Mouse (Mus musculus) cerebellum, adult (tissue): Measurements from ENCODE around the gene Atp6v0d1.

Source experiments
- ATAC-seq: cut with Nextera tagmentation; 2 replicates; pipeline ENCODE4 v1.9.2; 2017; ENCODE audit warnings: mild to moderate bottlenecking, moderate library complexity, mixed read lengths; ENCODE audit not compliant: insufficient number of reproducible peaks, low FRiP score, low TSS enrichment

Atp6v0d1 gene

GRCm38 (mm10) chr8:105542032-105542656 lies 23.7 kb downstream of the Atp6v0d1 start:
- ATAC-seq, result no peak

DNA sequence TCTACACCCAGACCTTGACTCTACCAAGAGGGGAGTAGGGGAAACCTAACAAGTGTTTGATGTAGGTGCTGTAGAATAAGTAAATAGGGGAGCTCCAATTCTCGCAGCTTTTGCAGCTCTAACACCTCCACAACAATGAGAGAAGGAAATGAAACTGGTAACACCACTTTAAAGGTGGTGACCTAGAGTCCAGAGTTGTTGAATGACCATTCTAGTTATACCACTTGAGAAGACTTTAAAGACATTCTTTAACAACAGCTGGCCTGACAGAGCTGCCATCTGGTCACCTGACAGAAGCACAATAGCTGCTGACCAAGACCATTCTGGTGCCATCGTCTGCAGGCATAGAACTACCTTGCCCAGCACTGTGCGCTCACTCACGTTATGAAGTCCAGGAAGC lies 26.9 kb downstream of the Atp6v0d1 start:
- ATAC-seq, result no peak

DNA sequence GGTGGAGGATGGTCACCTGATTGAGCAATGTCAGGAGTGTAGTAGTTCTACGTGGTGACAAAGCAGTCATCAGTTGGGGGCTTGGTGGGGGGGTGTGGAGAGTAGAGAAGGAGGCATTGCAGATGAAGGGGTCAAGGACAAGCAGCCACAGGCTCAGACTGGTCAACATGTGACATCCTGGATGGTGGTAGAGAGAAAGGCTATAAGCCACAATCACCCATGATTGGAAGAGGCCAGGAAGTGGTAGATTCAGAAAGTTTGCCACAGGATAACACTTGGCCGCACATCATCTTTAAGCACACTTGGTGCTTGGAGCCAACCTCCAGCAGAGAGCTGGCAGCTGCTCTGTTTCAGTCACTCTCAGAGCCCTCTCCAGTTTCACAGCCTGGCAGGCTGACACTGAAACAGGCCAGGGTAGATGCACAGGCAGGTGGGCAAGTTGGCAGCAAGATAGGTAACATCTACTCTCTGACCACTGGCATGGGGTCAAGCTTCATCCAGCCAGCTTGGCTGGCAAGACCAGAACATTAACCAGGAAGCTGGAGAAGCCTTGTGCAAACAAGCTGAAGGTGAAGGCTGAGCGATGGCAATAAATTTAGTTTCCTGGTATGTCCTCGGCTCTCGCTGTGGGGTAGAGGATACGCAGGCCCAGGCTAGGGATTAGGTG lies 28.7 kb downstream of the Atp6v0d1 start:
- ATAC-seq, result peak; percentile 69

GRCm38 (mm10) chr8:105536546-105536945 lies 29.3 kb downstream of the Atp6v0d1 start:
- ATAC-seq, result no peak

GRCm38 (mm10) chr8:105533892-105534329 lies 31.9 kb downstream of the Atp6v0d1 start:
- ATAC-seq, result no peak; the same call in 1 of the 2 replicates

DNA sequence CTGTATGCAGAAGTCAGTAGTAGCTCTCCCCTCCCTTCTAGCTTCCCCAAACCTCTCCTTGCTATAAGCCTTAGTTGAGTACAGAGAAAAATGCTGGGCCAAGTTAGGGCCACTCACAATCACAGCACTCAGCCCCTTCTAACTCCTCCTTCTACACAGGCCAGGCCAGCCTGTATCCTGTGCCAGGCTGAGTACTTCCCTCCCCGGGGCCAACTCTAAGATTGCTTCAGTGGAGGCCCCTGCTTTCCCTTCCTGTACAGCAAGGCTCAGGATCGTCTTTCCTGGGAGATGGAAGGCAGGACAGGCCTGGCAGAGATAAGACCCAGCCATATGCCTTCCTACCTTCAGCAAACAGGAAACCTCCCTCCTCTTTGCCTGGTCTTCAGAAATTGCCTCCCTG lies 32.4 kb downstream of the Atp6v0d1 start:
- ATAC-seq, result no peak

- ATAC-seq, result no peak
These were observed 34.1 kb downstream of the Atp6v0d1 start for GRCm38 (mm10) chr8:105531774-105532173.

GRCm38 (mm10) chr8:105529271-105529670 lies 36.6 kb downstream of the Atp6v0d1 start:
- no peak for ATAC-seq

GRCm38 (mm10) chr8:105528206-105528605 lies 37.6 kb downstream of the Atp6v0d1 start:
- ATAC-seq, result no peak

GRCm38 (mm10) chr8:105527110-105527509 lies 38.7 kb downstream of the Atp6v0d1 start:
- ATAC-seq, result no peak

DNA sequence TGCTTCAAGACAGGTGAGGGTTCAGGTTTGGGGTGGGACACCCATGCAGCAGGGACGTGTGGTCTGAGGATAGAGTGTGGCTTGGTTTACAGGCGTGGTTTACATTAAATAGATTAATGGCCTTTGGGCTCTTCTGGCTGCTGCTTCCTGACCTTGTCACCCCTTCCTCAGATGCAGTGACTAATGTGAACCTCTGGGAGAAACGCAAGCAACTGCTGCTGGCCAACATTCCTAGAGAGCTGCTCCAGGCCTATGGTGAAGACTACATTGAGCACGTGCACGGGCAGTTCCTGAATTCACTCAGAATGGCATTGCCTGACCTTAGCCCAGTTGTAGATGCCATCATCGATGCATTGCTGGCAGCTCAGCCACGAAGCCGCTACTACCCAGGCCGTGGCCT lies 43.0 kb downstream of the Atp6v0d1 start:
- no peak for ATAC-seq

- no peak for ATAC-seq
These were observed 43.7 kb downstream of the Atp6v0d1 start for GRCm38 (mm10) chr8:105521995-105522769.

DNA sequence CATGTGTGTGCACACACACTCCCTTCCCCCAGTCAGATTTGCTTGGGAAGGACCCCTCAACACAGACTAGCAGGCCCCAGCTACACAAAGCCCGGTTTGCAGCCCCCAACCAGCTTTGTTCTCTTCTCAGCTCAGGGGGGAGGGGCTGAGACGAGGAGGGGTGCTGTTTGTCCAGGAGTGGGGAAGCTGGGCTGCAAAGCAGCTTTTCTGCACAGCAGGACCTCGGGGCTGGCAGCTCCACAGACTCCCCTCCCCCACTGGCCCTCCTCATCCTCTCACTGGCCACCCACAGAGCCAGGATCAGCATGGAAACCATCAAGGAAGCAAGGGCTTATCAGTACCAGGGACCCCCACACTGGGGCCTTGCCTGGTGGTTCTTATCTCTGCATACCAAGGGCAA lies 44.8 kb downstream of the Atp6v0d1 start:
- no peak for ATAC-seq

- no peak for ATAC-seq
These were observed 45.3 kb downstream of the Atp6v0d1 start for GRCm38 (mm10) chr8:105520521-105520920.

GRCm38 (mm10) chr8:105519591-105519990 lies 46.3 kb downstream of the Atp6v0d1 start:
- ATAC-seq, result no peak

DNA sequence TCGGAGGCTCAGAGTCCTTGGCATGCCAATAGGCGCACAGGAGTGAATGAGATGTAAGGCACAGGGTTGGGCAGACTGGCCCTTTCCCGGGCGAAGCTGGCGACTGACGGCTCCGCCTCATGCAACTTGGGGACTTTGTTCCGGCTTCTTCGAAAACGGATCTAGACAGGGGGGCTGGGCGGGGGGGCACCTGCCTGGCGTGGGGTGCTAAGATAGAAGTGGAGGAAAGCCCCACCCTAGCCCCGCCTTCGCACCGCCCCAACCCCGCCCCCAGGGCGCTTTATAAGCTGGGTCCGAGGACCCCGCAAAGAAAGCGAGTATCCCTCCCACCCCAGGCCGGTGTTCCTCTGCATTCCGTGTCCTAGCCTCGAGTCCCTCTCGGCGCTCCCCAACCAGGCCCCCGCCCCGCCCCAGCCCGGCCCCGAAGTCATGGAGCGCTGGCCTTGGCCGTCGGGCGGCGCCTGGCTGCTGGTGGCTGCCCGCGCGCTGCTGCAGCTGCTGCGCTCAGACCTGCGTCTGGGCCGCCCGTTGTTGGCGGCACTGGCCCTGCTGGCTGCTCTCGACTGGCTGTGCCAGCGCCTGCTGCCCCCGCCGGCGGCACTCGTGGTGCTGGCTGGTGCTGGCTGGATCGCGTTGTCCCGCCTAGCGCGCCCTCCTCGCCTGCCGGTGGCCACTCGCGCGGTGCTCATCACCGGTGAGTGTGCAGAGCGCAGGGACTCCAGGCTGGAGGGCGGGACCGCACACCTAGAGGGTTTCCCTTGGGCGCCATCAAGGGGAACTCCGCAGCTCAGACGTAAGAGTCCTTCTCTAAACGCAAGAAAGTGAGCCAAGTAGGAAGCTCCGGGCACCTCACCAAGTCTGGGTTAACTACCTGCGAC lies 47.2 kb downstream of the Atp6v0d1 start, which contains the start of gene Hsd11b2:
Gene Hsd11b2, plus strand, starts transcription at position 320 of the 878 bp plus-strand sequence.
- no peak for ATAC-seq

DNA sequence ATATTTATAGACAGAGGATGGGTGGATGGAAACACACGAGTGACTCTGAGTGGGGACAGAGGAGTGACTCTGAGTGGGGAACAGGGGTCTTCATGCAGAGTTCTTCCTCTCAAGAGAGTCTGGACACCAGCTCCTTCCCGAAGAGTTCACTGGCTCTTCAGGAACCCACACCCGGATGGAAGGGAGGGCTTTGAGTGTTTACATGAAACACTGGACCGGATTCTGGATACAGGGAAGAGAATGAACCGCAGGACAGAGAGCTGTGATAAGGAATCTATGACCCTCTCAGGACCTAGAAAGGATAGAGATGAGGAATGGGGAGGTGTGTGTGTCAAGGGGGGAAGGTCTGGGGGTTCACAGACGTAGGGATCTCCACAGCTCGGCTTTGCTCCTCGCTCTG lies 48.5 kb downstream of the Atp6v0d1 start:
- ATAC-seq, result no peak

DNA sequence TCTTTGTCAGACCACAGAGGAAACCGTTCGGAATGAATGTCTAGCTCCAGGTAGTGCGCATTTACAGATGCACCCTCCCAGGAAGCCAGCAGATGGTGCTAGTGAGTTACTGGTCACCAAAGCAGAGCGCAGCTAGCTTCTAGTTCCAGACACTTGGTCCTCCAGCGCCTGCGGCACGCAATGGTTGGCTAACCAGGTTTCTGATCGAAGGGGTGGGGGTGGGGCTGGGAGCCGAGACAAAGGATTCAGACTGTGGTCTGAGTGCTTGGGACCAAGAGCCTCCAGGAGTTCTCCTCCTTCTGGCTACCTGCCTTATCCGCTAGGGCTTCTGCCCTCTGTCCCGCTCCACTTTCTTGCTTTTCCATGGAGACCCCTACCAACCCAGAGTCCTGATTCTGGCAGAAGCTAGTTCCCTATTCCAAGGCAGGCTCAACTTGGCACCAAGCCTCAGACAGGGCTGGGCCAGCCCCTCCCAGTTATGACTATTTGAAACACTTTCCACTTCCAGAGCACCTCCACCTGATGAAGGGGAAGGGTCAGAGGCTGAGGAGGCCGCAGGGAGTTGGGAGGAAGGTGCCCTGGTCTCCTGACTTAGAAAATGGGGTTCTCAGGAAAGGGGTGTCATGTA lies 49.7 kb downstream of the Atp6v0d1 start:
- peak; percentile 73 for ATAC-seq

DNA sequence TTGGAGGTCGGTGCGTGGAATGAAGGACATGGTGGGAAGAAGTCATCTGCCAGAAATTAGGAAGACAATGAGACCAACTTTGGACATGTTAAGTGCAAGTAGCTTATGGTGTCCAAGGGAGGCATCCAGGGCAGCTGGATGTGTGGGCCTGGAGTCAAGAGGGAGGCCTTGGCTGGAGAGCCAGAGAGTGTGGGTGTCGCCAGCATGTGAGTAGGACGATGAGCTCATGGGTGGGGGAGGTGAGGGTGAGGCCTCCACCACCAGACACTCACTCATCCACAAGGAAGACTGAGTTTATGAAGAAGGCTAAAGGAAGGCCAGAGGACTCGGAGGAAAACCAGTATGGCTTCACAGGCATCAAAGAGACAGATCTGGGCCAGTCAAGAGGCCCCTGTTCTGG lies 51.2 kb downstream of the Atp6v0d1 start:
- no peak for ATAC-seq

DNA sequence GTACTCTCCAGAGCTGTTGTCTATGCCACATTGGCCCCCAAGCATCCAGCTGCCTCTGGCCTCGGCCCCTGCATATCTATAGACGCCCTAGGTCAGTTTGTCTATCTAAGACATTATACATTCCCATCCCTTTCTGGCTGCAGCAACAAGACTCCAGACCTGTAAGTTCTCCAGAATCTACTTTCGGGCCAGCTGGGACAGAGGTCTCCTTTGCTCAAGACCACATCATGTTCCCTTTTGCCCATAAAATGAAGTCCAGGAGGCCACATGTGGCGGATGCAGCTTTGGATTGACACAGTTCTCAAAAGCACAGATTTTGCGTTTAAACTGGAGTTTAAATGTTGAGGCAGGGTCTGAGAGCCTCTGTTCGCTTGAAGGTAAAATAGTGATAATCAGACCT lies 51.7 kb downstream of the Atp6v0d1 start:
- ATAC-seq, result no peak
